Mouse (Mus musculus): ENCODE data around the gene Lilrb4a.
"Not testable (repeated sequence)": the region's sequence is repeated elsewhere in the genome, so short reads cannot be mapped to it uniquely, and the experiment has no call there.

Gene Lilrb4a

GRCm38 (mm10) chr10:51490691-51491090 is at the start of gene Lilrb4a:
Gene Lilrb4a (plus strand): TSS chr10:51490956.
- DNase-seq (ENCODE audit: low spot score in 2 of 2) = not testable (repeated sequence)

DNA sequence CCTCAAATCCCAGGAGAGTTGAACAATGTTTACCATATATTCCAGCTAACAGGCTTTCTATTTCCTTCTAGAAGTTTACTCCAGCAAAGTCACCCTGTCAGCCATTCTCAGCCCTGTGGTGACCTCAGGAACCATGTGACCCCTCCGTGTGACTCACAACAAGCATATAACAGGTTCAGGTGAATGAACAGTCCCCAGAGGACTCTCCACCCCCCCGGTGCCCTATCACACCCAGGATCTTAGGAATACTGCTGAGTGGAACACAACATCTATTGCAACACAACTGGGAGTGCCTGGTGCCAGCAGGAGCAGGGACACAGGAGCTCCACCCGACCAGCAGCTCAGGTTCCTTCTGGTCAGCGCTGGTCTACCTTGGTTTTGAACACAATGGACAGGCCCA is 39.1 kb upstream of the Lilrb4a start:
- no peak for DNase-seq (ENCODE audit: low spot score in 2 of 2)

- DNase-seq (ENCODE audit: low spot score in 2 of 2) = no peak
Observed at GRCm38 (mm10) chr10:51453616-51454298, 37.0 kb upstream of the Lilrb4a start.

- DNase-seq (ENCODE audit: low spot score in 2 of 2) = no peak
Observed at GRCm38 (mm10) chr10:51454365-51454764, 36.4 kb upstream of the Lilrb4a start.

- DNase-seq (ENCODE audit: low spot score in 2 of 2) = no peak
Observed at GRCm38 (mm10) chr10:51455762-51456161, 35.0 kb upstream of the Lilrb4a start.

GRCm38 (mm10) chr10:51456369-51456768 is 34.4 kb upstream of the Lilrb4a start:
- DNase-seq (ENCODE audit: low spot score in 2 of 2) = no peak

GRCm38 (mm10) chr10:51463800-51464199 is 27.0 kb upstream of the Lilrb4a start:
- DNase-seq (ENCODE audit: low spot score in 2 of 2) = not testable (repeated sequence)

- not testable (repeated sequence) for DNase-seq (ENCODE audit: low spot score in 2 of 2)
Observed at GRCm38 (mm10) chr10:51480397-51480796, 10.4 kb upstream of the Lilrb4a start, which contains the start of the genes Gm49339 and Lilr4b. Gene Gm49339 (plus strand): TSS chr10:51480612. Gene Lilr4b (plus strand): TSS chr10:51480632.

GRCm38 (mm10) chr10:51520021-51520420 is 29.3 kb downstream of the Lilrb4a start:
- no peak for DNase-seq (ENCODE audit: low spot score in 2 of 2)

DNA sequence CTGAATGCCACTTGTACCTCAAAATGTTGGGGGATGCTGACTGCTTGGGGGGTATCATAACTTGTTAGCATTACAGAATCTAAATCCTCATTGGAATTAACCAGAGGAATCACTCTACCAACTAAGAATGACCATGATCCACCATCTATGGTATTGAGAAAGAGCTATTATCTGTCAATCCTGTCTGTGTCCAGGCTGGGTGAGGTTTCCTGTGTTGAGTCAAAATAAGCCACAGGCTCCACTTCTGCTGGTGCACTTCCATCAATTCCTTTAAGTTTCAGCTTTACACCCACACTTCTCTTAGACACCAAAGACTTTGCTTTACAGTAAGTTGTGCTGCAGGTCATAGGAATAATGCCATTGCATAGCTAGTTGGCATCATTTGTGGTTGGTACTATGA is 30.7 kb downstream of the Lilrb4a start:
- DNase-seq (ENCODE audit: low spot score in 2 of 2) = no peak

GRCm38 (mm10) chr10:51526090-51526489 is 35.3 kb downstream of the Lilrb4a start:
- DNase-seq (ENCODE audit: low spot score in 2 of 2) = no peak

- DNase-seq (ENCODE audit: low spot score in 2 of 2) = no peak
Observed at GRCm38 (mm10) chr10:51526633-51527032, 35.9 kb downstream of the Lilrb4a start.

- DNase-seq (ENCODE audit: low spot score in 2 of 2) = no peak
Observed at GRCm38 (mm10) chr10:51528840-51529434, 38.2 kb downstream of the Lilrb4a start.

- DNase-seq (ENCODE audit: low spot score in 2 of 2) = no peak
Observed at GRCm38 (mm10) chr10:51529497-51529896, 38.7 kb downstream of the Lilrb4a start.

- DNase-seq (ENCODE audit: low spot score in 2 of 2) = no peak
Observed at GRCm38 (mm10) chr10:51530813-51531212, 40.1 kb downstream of the Lilrb4a start.
